Mouse (Mus musculus): ENCODE data around the gene Pus3. TPM values are rescaled to one million over a fixed set of nuclear protein-coding genes. Genes with fewer than 3 reads are reported as not detected.

The Pus3 gene
- polyA plus RNA-seq, 1 experiment from 2014 or later = 4.7 TPM

DNA sequence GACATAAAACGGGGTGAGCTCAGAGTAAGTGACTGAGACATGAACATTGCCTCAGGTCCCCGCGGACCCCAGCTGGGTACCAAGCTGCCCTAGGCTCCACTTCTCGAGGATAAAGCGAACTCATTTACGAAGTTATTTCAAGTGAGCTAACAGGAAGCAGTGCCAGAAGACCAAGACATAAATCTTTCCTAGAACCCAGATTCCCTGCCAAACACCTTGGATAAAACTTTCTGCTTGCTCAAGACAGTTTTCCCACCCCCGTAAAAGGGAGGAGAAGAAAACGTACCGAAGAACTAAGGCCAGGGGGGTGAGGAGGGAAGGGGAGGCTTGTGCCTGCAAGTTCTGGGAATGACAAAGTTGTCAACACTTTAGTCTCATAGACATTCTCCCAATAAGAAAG is 25.1 kb upstream of the Pus3 start:
- Histone ChIP-seq H3K36me3 (replicated peaks; ENCODE audit: insufficient read depth, low read length) (no peaks in the 10 kb centered on the region), H3K4me3 (ENCODE audit: low read depth, low read length) (no peak overlapping the region), H3K27ac (ENCODE audit: low read depth) (no peak overlapping the region), H3K9ac (replicated peaks) (no peak overlapping the region), H3K4me1 (ENCODE audit: insufficient read depth) (no peaks in the 10 kb centered on the region), H3K9me3 (ENCODE audit: low read length) (no peaks in the 10 kb centered on the region), H3K27me3 (ENCODE audit: insufficient read depth, low read length) (no peaks in the 10 kb centered on the region), H3K4me2 (ENCODE audit: low read depth, low read length) (no peak overlapping the region)
- TF ChIP-seq CTCF (IDR thresholded peaks at IDR 0.05; ENCODE audit: low read depth) = no peak
- TF ChIP-seq EP300 (IDR thresholded peaks at IDR 0.05; ENCODE audit: low read depth) = no peak
- WGBS (ENCODE audit: insufficient replicate concordance) = 68% methylated on average over 9 of the region's 9 CpGs
- DNase-seq (no peak), ATAC-seq (no peak)

DNA sequence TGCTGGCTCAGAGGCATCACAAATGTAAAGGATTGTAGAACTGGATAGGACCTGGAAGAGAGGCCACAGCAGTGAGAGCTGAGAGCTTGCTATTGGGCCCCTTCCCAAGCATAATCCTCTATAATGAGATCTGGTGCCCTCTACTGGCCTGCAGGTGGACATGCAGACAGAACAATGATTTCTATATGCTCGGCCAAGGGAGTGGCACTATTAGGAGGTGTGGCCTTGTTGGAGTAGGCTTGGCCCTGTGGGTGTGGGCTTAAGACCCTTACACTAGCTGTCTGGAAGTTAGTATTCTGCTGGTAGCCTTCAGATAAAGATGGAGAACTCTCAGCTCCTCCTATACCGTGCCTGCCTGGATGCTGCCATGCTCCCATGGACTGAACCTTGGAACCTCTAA is 23.3 kb upstream of the Pus3 start:
- no peak overlapping the region for H3K4me2 ChIP-seq (ENCODE audit: low read depth, low read length)
- no peaks in the 10 kb centered on the region for H3K9me3 ChIP-seq (ENCODE audit: low read length)
- H3K36me3 ChIP-seq (replicated peaks; ENCODE audit: insufficient read depth, low read length) = no peaks in the 10 kb centered on the region
- H3K27me3 ChIP-seq (ENCODE audit: insufficient read depth, low read length) = no peaks in the 10 kb centered on the region
- no peak overlapping the region for H3K4me3 ChIP-seq (ENCODE audit: low read depth, low read length)
- no peaks in the 10 kb centered on the region for H3K4me1 ChIP-seq (ENCODE audit: insufficient read depth)
- ATAC-seq (peak; percentile 62), DNase-seq (peak; percentile 48)
- 9% methylated on average over 2 of the region's 2 CpGs for WGBS (ENCODE audit: insufficient replicate concordance)
- H3K9ac ChIP-seq (replicated peaks) = no peak overlapping the region
- no peak overlapping the region for H3K27ac ChIP-seq (ENCODE audit: low read depth)
- no peak for TF ChIP-seq EP300 (IDR thresholded peaks at IDR 0.05; ENCODE audit: low read depth)
- TF ChIP-seq CTCF (IDR thresholded peaks at IDR 0.05; ENCODE audit: low read depth) = peak; percentile 85

DNA sequence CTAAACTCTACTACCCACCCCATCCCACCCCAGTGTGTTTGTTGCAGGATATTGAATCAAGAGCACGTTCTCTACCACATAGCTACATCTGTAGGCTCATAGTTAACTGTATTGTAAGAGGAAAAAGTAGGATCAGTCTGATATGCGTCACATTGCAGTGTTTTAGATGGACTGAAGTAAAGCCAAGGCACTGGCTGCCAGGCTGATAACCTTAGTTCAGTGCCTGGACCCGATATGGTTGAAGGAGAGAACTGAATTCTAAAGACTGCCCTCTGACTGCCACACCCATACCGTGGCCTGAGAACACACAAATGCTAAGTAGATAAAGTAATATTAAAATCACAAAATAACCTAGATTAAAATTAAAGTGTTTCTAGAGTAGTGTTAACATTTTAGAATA is 22.5 kb upstream of the Pus3 start:
- TF ChIP-seq CTCF (IDR thresholded peaks at IDR 0.05; ENCODE audit: low read depth) (no peak), EP300 (IDR thresholded peaks at IDR 0.05; ENCODE audit: low read depth) (no peak)

DNA sequence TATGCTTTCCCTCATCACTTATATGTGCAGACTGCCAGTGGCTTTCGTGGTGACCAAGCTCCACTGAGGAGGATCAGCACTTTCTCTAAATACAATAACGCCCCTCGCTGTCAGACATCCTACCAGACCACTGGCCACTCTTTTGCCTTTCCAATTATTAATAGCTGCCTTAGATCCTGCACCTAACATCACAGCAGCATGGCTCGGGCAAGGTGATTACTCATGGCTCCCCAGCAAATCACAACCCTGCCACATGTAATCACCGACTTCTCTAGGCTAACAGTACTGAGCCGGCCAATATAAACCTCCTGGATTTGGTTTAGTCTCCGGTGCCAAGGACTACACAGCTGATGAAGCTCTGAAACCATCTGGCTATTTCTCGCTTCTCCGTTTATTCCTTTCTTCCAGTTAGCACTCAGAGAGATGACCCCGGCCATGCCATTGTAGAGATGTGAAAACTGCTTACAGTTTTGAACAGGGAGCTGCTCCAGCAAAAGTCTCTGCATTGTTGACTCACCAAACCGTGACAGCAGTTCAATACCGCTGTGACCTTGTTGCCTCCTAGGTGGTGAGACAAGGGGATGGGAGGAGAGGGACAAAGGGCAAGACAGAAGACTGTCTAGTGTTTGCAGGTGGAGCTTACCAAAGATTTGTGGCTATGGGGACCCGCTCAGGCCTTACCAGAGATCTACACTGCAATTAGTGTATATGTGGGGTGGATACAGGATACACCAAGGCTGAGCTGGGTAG is 19.2 kb upstream of the Pus3 start:
- H3K27ac ChIP-seq (ENCODE audit: low read depth) = no peak overlapping the region
- DNase-seq = no peak
- H3K4me3 ChIP-seq (ENCODE audit: low read depth, low read length) = no peak overlapping the region
- H3K4me2 ChIP-seq (ENCODE audit: low read depth, low read length) = no peak overlapping the region
- TF ChIP-seq EP300 (IDR thresholded peaks at IDR 0.05; ENCODE audit: low read depth) (no peak), CTCF (IDR thresholded peaks at IDR 0.05; ENCODE audit: low read depth) (no peak)
- no peak for ATAC-seq
- no peaks in the 10 kb centered on the region for H3K4me1 ChIP-seq (ENCODE audit: insufficient read depth)
- H3K9ac ChIP-seq (replicated peaks) = no peak overlapping the region
- H3K36me3 ChIP-seq (replicated peaks; ENCODE audit: insufficient read depth, low read length) = no peaks in the 10 kb centered on the region
- H3K9me3 ChIP-seq (ENCODE audit: low read length) = no peaks in the 10 kb centered on the region
- H3K27me3 ChIP-seq (ENCODE audit: insufficient read depth, low read length) = no peaks in the 10 kb centered on the region
- 71% methylated on average over 13 of the region's 13 CpGs for WGBS (ENCODE audit: insufficient replicate concordance)

More for the DNA sequence above, 22.5 kb upstream of the Pus3 start:
- ATAC-seq (no peak), DNase-seq (no peak)
- Histone ChIP-seq H3K9me3 (ENCODE audit: low read length) (no peaks in the 10 kb centered on the region), H3K4me3 (ENCODE audit: low read depth, low read length) (no peak overlapping the region), H3K4me1 (ENCODE audit: insufficient read depth) (no peaks in the 10 kb centered on the region), H3K27me3 (ENCODE audit: insufficient read depth, low read length) (no peaks in the 10 kb centered on the region), H3K27ac (ENCODE audit: low read depth) (no peak overlapping the region), H3K36me3 (replicated peaks; ENCODE audit: insufficient read depth, low read length) (no peaks in the 10 kb centered on the region), H3K9ac (replicated peaks) (no peak overlapping the region), H3K4me2 (ENCODE audit: low read depth, low read length) (no peak overlapping the region)
- WGBS (ENCODE audit: insufficient replicate concordance) = 55% methylated on average over 4 of the region's 4 CpGs

DNA sequence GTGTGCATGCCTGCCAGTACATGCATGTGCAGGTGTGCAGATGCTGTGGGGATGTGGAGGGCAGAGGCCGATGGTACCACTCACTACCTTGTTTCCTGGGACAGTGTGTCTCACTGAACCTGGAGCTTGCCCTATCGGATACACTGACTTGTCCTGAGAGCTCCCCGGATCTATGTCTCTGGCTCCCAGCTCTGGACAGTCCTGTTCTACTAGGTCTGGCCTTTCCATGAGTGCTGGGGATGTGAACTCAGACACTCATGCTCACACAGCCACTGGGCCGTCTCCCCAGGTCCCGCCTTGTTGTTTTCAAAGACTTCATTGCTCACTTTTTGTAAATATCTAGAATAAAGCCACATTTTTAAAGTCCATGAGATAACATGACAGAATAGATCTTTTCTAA is 17.4 kb upstream of the Pus3 start:
- Histone ChIP-seq H3K27me3 (ENCODE audit: insufficient read depth, low read length) (no peaks in the 10 kb centered on the region), H3K27ac (ENCODE audit: low read depth) (no peak overlapping the region), H3K4me2 (ENCODE audit: low read depth, low read length) (no peak overlapping the region), H3K4me3 (ENCODE audit: low read depth, low read length) (no peak overlapping the region), H3K4me1 (ENCODE audit: insufficient read depth) (no peaks in the 10 kb centered on the region), H3K36me3 (replicated peaks; ENCODE audit: insufficient read depth, low read length) (no peaks in the 10 kb centered on the region), H3K9ac (replicated peaks) (no peak overlapping the region), H3K9me3 (ENCODE audit: low read length) (no peaks in the 10 kb centered on the region)
- no peak for DNase-seq
- WGBS (ENCODE audit: insufficient replicate concordance) = 75% methylated on average over 5 of the region's 5 CpGs
- no peak for ATAC-seq
- TF ChIP-seq CTCF (IDR thresholded peaks at IDR 0.05; ENCODE audit: low read depth) (no peak), EP300 (IDR thresholded peaks at IDR 0.05; ENCODE audit: low read depth) (no peak)

DNA sequence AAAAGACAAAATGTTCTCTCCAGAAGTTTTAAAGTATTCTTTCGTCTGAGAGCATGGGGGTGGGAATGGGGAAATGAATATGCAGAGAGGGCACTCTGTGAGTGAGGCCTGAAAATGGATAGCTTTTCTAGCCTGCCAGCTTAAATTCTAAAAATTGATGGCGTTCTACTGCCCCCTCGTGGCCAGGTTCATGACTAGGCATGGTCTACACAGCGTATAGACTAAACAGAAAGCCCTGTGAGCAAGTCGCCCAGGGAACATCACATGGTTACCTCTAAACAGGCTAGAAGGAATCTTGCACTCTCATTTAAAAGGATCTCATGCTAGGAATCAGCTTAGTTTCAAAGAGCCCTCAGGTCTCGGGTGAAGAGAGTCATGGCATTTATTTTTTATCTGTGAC is 16.9 kb upstream of the Pus3 start:
- no peak overlapping the region for H3K27ac ChIP-seq (ENCODE audit: low read depth)
- H3K27me3 ChIP-seq (ENCODE audit: insufficient read depth, low read length) = no peaks in the 10 kb centered on the region
- TF ChIP-seq EP300 (IDR thresholded peaks at IDR 0.05; ENCODE audit: low read depth) (no peak), CTCF (IDR thresholded peaks at IDR 0.05; ENCODE audit: low read depth) (peak; percentile 81)
- ATAC-seq (peak; percentile 67), DNase-seq (peak; percentile 83)
- H3K9ac ChIP-seq (replicated peaks) = no peak overlapping the region
- 8% methylated on average over 6 of the region's 6 CpGs for WGBS (ENCODE audit: insufficient replicate concordance)
- no peak overlapping the region for H3K4me2 ChIP-seq (ENCODE audit: low read depth, low read length)
- H3K9me3 ChIP-seq (ENCODE audit: low read length) = no peaks in the 10 kb centered on the region
- no peaks in the 10 kb centered on the region for H3K4me1 ChIP-seq (ENCODE audit: insufficient read depth)
- no peaks in the 10 kb centered on the region for H3K36me3 ChIP-seq (replicated peaks; ENCODE audit: insufficient read depth, low read length)
- H3K4me3 ChIP-seq (ENCODE audit: low read depth, low read length) = no peak overlapping the region
